Mouse (Mus musculus): Measurements from ENCODE around the gene Myo18b. TPM values are rescaled to one million over a fixed set of nuclear protein-coding genes. Genes with fewer than 3 reads are reported as not detected.
A peak's percentile ranks its signal among the peaks of the same experiment; 100 is the strongest.

Myo18b gene
- polyA plus RNA-seq, 1 experiment from 2014 or later: 1.1 TPM

GRCm38 (mm10) chr5:112745176-112745575 lies 151.0 kb downstream of the Myo18b start:
- H3K4me3 ChIP-seq (ENCODE audit: low read length): no peak overlapping the region
- no peaks in the 10 kb centered on the region for H3K4me1 ChIP-seq (replicated peaks; ENCODE audit: control insufficient read depth, insufficient read depth, low read length)
- ATAC-seq (ENCODE audit: low read depth): no peak
- H3K27ac ChIP-seq (ENCODE audit: low read length): no peak overlapping the region
- no peak overlapping the region for H3K9ac ChIP-seq (ENCODE audit: low read length)
- WGBS: 81% methylated on average over 6 of the region's 6 CpGs
- no peaks in the 10 kb centered on the region for H3K9me3 ChIP-seq (ENCODE audit: control insufficient read depth, low read length)
- no peak overlapping the region for H3K4me2 ChIP-seq (ENCODE audit: low read depth, low read length)
- H3K36me3 ChIP-seq (ENCODE audit: control insufficient read depth, insufficient read depth, low read length): no peaks in the 10 kb centered on the region
- H3K27me3 ChIP-seq (ENCODE audit: control insufficient read depth, insufficient read depth, low read depth, low read length): 0 out of 2 replicates have a peak, but pooled peaks cover 3% of the 10 kb centered on the region

DNA sequence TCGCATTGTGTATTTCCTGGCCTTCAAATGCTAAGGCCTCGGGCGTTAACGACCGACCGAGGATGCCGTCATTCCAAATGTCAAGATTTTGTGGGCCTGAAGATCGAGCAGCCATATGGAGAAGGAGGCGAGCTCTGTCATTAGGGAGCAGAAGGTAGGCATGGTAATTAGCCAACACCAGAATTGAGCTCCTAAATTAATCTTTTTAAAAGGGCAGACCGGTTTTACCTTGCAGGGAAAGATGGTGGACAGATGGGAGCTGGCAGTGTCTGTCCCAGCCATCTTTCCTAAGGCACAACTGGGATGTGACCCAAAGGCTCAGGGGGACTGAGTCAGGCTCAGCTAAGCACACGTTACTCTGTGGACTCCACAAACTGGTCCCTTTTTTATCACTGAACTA lies 151.6 kb downstream of the Myo18b start:
- H3K27ac ChIP-seq (ENCODE audit: low read length): no peak overlapping the region
- no peak overlapping the region for H3K9ac ChIP-seq (ENCODE audit: low read length)
- H3K4me1 ChIP-seq (replicated peaks; ENCODE audit: control insufficient read depth, insufficient read depth, low read length): no peaks in the 10 kb centered on the region
- no peaks in the 10 kb centered on the region for H3K36me3 ChIP-seq (ENCODE audit: control insufficient read depth, insufficient read depth, low read length)
- no peak for ATAC-seq (ENCODE audit: low read depth)
- 0 out of 2 replicates have a peak, but pooled peaks cover 3% of the 10 kb centered on the region for H3K27me3 ChIP-seq (ENCODE audit: control insufficient read depth, insufficient read depth, low read depth, low read length)
- no peak overlapping the region for H3K4me2 ChIP-seq (ENCODE audit: low read depth, low read length)
- 87% methylated on average over 11 of the region's 11 CpGs for WGBS
- H3K4me3 ChIP-seq (ENCODE audit: low read length): no peak overlapping the region
- H3K9me3 ChIP-seq (ENCODE audit: control insufficient read depth, low read length): no peaks in the 10 kb centered on the region; the same call in 1 of the 2 replicates

GRCm38 (mm10) chr5:112743121-112743520 lies 153.0 kb downstream of the Myo18b start:
- Histone ChIP-seq H3K9me3 (ENCODE audit: control insufficient read depth, low read length) (no peaks in the 10 kb centered on the region; the same call in 1 of the 2 replicates), H3K27me3 (ENCODE audit: control insufficient read depth, insufficient read depth, low read depth, low read length) (0 out of 2 replicates have a peak, but pooled peaks cover 3% of the 10 kb centered on the region), H3K4me3 (ENCODE audit: low read length) (no peak overlapping the region), H3K4me2 (ENCODE audit: low read depth, low read length) (no peak overlapping the region), H3K36me3 (ENCODE audit: control insufficient read depth, insufficient read depth, low read length) (no peaks in the 10 kb centered on the region), H3K9ac (ENCODE audit: low read length) (no peak overlapping the region), H3K27ac (ENCODE audit: low read length) (no peak overlapping the region), H3K4me1 (replicated peaks; ENCODE audit: control insufficient read depth, insufficient read depth, low read length) (no peaks in the 10 kb centered on the region)
- ATAC-seq (ENCODE audit: low read depth): no peak
- WGBS: 50% methylated on average over 9 of the region's 9 CpGs

DNA sequence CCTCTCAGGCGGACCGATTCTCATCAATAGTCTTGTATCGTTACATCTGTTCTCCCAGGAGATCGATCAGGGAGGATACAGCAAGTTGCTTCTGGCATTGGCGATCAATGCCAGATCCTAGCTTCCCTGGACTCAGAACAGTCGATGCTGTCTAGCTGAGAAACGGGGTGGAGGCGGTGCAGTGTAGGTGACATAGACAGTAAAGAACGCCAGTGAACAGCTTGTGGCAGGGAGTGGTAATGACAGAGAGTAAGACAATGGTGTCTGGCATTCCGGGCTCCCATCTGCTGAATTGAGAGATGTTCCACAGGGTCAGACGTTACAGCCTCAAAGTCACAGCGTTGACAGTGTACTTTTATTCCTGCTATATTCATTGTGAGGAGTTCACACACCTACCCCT lies 155.5 kb downstream of the Myo18b start:
- Histone ChIP-seq H3K27me3 (ENCODE audit: control insufficient read depth, insufficient read depth, low read depth, low read length) (no peaks in the 10 kb centered on the region), H3K4me2 (ENCODE audit: low read depth, low read length) (no peak overlapping the region), H3K4me1 (replicated peaks; ENCODE audit: control insufficient read depth, insufficient read depth, low read length) (no peaks in the 10 kb centered on the region), H3K4me3 (ENCODE audit: low read length) (no peak overlapping the region), H3K36me3 (ENCODE audit: control insufficient read depth, insufficient read depth, low read length) (no peaks in the 10 kb centered on the region), H3K9me3 (ENCODE audit: control insufficient read depth, low read length) (no peaks in the 10 kb centered on the region; the same call in 1 of the 2 replicates), H3K27ac (ENCODE audit: low read length) (no peak overlapping the region), H3K9ac (ENCODE audit: low read length) (no peak overlapping the region)
- 74% methylated on average over 12 of the region's 12 CpGs for WGBS
- ATAC-seq (ENCODE audit: low read depth): no peak

DNA sequence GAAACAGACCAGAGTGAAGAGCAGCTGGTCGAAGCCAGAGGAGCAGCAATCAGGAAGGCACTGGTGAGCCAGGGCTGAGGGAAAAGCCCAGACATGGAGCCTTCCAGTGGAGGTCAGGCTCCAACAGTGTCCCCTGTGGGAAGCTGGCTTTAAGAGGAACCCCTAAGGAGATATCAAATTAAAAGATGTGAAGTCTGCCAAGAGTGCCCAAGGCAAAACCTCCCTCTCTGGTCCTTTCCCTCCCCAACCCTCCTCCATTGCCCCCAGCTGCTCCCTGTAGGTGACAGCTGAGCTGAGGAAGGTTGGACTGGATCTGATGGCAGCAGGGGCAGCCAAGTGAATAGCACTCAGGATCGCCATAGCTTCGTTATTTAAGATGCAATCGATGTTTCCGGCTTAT lies 161.1 kb downstream of the Myo18b start:
- Histone ChIP-seq H3K4me1 (replicated peaks; ENCODE audit: control insufficient read depth, insufficient read depth, low read length) (no peaks in the 10 kb centered on the region), H3K36me3 (ENCODE audit: control insufficient read depth, insufficient read depth, low read length) (no peaks in the 10 kb centered on the region), H3K4me3 (ENCODE audit: low read length) (no peak overlapping the region), H3K4me2 (ENCODE audit: low read depth, low read length) (no peak overlapping the region), H3K9ac (ENCODE audit: low read length) (no peak overlapping the region), H3K27me3 (ENCODE audit: control insufficient read depth, insufficient read depth, low read depth, low read length) (no peaks in the 10 kb centered on the region), H3K27ac (ENCODE audit: low read length) (no peak overlapping the region), H3K9me3 (ENCODE audit: control insufficient read depth, low read length) (no peaks in the 10 kb centered on the region; the same call in 1 of the 2 replicates)
- no peak for ATAC-seq (ENCODE audit: low read depth)
- WGBS: 71% methylated on average over 5 of the region's 5 CpGs

- Histone ChIP-seq H3K27me3 (ENCODE audit: control insufficient read depth, insufficient read depth, low read depth, low read length) (no peaks in the 10 kb centered on the region), H3K9me3 (ENCODE audit: control insufficient read depth, low read length) (no peaks in the 10 kb centered on the region), H3K4me2 (ENCODE audit: low read depth, low read length) (no peak overlapping the region), H3K27ac (ENCODE audit: low read length) (no peak overlapping the region), H3K4me3 (ENCODE audit: low read length) (no peak overlapping the region), H3K4me1 (replicated peaks; ENCODE audit: control insufficient read depth, insufficient read depth, low read length) (no peaks in the 10 kb centered on the region), H3K9ac (ENCODE audit: low read length) (no peak overlapping the region), H3K36me3 (ENCODE audit: control insufficient read depth, insufficient read depth, low read length) (no peaks in the 10 kb centered on the region)
- no peak for ATAC-seq (ENCODE audit: low read depth)
- WGBS: 18% methylated on average over 10 of the region's 10 CpGs
These were observed 165.6 kb downstream of the Myo18b start for GRCm38 (mm10) chr5:112730604-112731003.

- no peak for ATAC-seq (ENCODE audit: low read depth)
- H3K36me3 ChIP-seq (ENCODE audit: control insufficient read depth, insufficient read depth, low read length): no peaks in the 10 kb centered on the region
- no peaks in the 10 kb centered on the region for H3K9me3 ChIP-seq (ENCODE audit: control insufficient read depth, low read length)
- no peak overlapping the region for H3K9ac ChIP-seq (ENCODE audit: low read length)
- H3K27me3 ChIP-seq (ENCODE audit: control insufficient read depth, insufficient read depth, low read depth, low read length): no peaks in the 10 kb centered on the region
- 77% methylated on average over 6 of the region's 6 CpGs for WGBS
- no peak overlapping the region for H3K27ac ChIP-seq (ENCODE audit: low read length)
- H3K4me1 ChIP-seq (replicated peaks; ENCODE audit: control insufficient read depth, insufficient read depth, low read length): no peaks in the 10 kb centered on the region
- no peak overlapping the region for H3K4me3 ChIP-seq (ENCODE audit: low read length)
- H3K4me2 ChIP-seq (ENCODE audit: low read depth, low read length): no peak overlapping the region
These were observed 167.7 kb downstream of the Myo18b start for GRCm38 (mm10) chr5:112728432-112728831.

GRCm38 (mm10) chr5:112718655-112719306 lies 177.4 kb downstream of the Myo18b start:
- no peak overlapping the region for H3K9ac ChIP-seq (ENCODE audit: low read length)
- H3K9me3 ChIP-seq (ENCODE audit: control insufficient read depth, low read length): no peaks in the 10 kb centered on the region
- no peak overlapping the region for H3K27ac ChIP-seq (ENCODE audit: low read length)
- H3K4me1 ChIP-seq (replicated peaks; ENCODE audit: control insufficient read depth, insufficient read depth, low read length): no peaks in the 10 kb centered on the region
- peak; percentile 49; the same call in 1 of the 2 replicates for ATAC-seq (ENCODE audit: low read depth)
- no peak overlapping the region for H3K4me3 ChIP-seq (ENCODE audit: low read length)
- H3K4me2 ChIP-seq (ENCODE audit: low read depth, low read length): no peak overlapping the region
- 42% methylated on average over 12 of the region's 12 CpGs for WGBS
- no peaks in the 10 kb centered on the region; the same call in 1 of the 2 replicates for H3K27me3 ChIP-seq (ENCODE audit: control insufficient read depth, insufficient read depth, low read depth, low read length)
- H3K36me3 ChIP-seq (ENCODE audit: control insufficient read depth, insufficient read depth, low read length): no peaks in the 10 kb centered on the region

DNA sequence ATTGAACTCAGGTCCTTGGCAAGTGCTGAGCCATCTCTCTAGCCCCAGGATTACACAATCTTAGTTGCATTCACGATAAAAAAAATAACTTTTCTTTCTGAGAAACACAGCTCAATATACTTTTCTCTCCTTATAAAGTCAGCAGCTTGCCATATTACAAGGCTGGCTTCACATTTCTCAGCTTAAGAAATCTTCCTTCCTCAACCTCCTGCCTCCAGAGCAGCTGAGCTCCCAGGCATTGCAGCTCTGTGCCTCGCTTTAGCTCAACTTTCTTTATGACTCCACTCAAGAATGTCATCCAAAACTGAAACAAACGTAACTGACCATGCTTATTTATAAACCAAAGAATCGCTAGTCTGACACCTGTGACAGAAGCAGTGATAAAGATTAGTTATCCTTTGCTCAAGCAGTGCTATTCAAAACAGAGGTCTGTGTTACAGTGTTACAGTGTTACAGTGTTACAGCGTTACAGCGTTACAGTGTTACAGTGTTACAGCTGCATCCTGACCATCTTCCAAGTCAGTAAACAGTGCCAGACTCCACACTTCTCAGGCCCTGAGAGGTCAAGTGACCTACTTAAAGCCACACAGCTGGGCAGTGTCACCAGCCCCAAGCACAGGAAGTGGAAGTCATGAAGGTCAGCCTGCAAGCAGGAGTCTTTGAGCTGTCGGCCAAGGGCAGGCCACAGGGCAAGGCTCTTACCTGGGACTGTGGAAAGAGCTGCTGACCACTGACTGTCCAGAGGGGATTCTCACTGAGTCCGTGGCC lies 181.3 kb downstream of the Myo18b start:
- H3K27me3 ChIP-seq (ENCODE audit: control insufficient read depth, insufficient read depth, low read depth, low read length): no peaks in the 10 kb centered on the region
- 32% methylated on average over 8 of the region's 8 CpGs for WGBS
- ATAC-seq (ENCODE audit: low read depth): peak; percentile 67; the same call in 1 of the 2 replicates
- no peak overlapping the region for H3K4me3 ChIP-seq (ENCODE audit: low read length)
- H3K36me3 ChIP-seq (ENCODE audit: control insufficient read depth, insufficient read depth, low read length): no peaks in the 10 kb centered on the region
- H3K4me2 ChIP-seq (ENCODE audit: low read depth, low read length): no peak overlapping the region
- H3K27ac ChIP-seq (ENCODE audit: low read length): no peak overlapping the region
- no peaks in the 10 kb centered on the region for H3K4me1 ChIP-seq (replicated peaks; ENCODE audit: control insufficient read depth, insufficient read depth, low read length)
- no peak overlapping the region for H3K9ac ChIP-seq (ENCODE audit: low read length)
- H3K9me3 ChIP-seq (ENCODE audit: control insufficient read depth, low read length): no peaks in the 10 kb centered on the region

Data from lung, embryonic 16.5 days (tissue).